Mouse (Mus musculus): Measurements from ENCODE around the gene Gbf1. TPM values are rescaled to one million over a fixed set of nuclear protein-coding genes. Genes with fewer than 3 reads are reported as not detected.

The Gbf1 gene
- polyA plus RNA-seq, 2 experiments from 2014 or later, result 23.8 to 33.5 TPM

DNA sequence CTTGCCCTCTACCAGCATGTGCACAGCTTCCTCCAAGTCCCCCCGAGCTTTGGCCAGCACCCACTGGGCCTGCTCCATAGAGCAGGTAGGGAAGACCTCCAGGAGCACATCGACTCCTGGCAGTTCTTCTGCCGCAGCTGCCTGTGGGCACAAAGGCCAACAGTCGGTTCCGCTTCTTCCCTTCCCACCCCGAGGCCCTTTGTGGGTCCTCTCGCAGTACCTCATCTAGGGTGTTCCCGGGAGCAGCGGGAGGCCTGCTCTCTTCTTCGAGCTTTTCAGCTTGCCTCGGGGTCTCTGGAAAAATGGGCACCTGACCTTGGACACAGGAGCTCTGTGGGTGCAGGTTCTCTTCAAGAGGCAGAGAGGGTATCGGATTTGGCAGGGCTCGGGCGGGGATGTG, 179.0 kb downstream of the Gbf1 start:
- no peak for ATAC-seq

DNA sequence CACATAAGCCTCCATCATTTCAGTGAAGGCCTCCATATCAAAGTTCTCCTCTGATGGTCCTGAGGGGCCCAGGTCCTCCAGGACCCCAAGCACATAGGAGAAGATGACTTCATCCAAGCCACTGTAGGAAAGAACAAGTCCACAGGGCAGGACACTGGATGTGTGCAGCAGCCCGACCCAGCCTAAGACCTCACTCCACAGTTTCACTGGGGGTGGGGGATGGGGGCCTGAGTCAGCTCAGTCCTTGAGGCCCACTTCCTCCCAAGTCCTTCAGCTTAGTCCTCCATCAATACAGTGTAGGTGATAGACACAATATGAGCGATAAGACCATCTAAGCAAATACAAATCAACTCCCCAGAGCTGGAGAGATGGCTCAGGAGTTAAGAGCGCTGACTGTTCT, 179.6 kb downstream of the Gbf1 start:
- no peak for ATAC-seq

DNA sequence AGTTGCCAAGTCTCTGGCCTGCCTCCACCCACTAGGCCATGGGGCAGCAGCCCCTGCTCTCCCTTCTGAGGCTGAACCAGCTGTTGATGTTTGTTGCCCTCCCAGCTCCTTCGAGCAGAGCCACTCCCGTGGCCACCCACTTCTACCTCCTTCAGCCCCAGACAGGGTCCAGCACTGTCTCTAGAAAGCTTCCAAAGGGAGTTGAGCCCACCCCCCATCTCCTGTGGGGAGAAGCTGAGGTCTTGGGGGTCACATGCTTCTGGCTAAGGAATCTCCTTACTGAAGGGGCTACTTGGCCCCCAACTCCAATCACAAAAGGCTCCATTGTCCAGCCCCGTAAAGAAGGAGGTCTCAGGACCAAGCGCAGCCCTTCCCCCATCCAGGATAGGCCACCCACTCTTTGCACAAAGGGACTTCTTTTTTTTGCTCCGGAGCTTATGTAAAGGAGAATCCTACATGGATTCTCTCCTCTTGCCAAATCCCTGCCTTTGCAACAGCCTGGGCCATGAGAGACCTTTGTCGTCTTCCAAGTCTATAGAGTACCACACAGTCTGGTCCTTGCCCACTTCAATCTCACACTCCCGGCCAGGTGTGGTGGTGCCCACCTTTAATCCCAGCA, 180.5 kb downstream of the Gbf1 start:
- ATAC-seq, result no peak

DNA sequence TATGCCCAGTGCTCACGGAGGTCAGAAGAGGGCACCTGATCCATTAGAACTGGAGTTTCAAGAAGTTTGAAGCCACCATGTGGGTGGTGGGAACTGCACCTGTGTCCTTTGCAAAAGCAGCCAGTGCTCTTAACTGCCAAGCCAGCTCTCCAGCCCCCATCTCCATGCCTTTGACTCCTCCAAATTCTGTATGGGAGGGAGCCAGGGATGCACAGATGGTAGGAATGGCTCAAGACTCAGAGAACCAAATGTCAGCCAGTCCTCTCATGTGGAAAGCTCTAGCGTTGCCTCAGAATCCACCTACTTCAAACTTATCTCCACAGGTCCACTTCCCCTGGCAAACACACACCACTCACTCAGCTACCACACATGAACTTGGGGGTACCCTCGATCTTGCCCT, 181.6 kb downstream of the Gbf1 start:
- no peak for ATAC-seq

Other genes starting within 250 kb of the Gbf1 start
- 10 to 100 TPM in 1 of 2 experiments, 1 to 10 TPM in 1; 9.1 to 12.8 TPM for gene Armh3, start 154.0 kb upstream of the Gbf1 start, polyA plus RNA-seq (2017; shearing (Covaris generic))
- 1 to 10 TPM; 2.6 to 4.7 TPM for gene Hps6, start 149.0 kb upstream of the Gbf1 start, polyA plus RNA-seq (2017; shearing (Covaris generic))
- 10 to 100 TPM; 20.3 to 20.4 TPM for gene Pprc1, start 107.6 kb upstream of the Gbf1 start, polyA plus RNA-seq (2017; shearing (Covaris generic))
- 10 to 100 TPM; 43.6 to 47.2 TPM for gene Ldb1, start 107.3 kb upstream of the Gbf1 start, polyA plus RNA-seq (2017; shearing (Covaris generic))
- gene Nolc1, start 76.6 kb upstream of the Gbf1 start, polyA plus RNA-seq (2017; shearing (Covaris generic)), result 10 to 100 TPM; 67.5 to 86.6 TPM
- gene Elovl3, start 20.6 kb upstream of the Gbf1 start, polyA plus RNA-seq (2017; shearing (Covaris generic)), result not detected
- not detected for gene Pitx3, start 4.2 kb upstream of the Gbf1 start, polyA plus RNA-seq (2017; shearing (Covaris generic))
- 10 to 100 TPM; 17.3 to 18.8 TPM for gene Nfkb2, start 151.8 kb downstream of the Gbf1 start, polyA plus RNA-seq (2017; shearing (Covaris generic))
- 1 to 10 TPM; 3.8 to 6.5 TPM for gene Psd, start 174.6 kb downstream of the Gbf1 start, polyA plus RNA-seq (2017; shearing (Covaris generic))
- gene Fbxl15, start 175.7 kb downstream of the Gbf1 start, polyA plus RNA-seq (2017; shearing (Covaris generic)), result 1 to 10 TPM; 5.1 TPM
- 10 to 100 TPM; 56.3 to 62.6 TPM for gene Cuedc2, start 186.2 kb downstream of the Gbf1 start, polyA plus RNA-seq (2017; shearing (Covaris generic))
- gene Mfsd13a, start 188.6 kb downstream of the Gbf1 start, polyA plus RNA-seq (2017; shearing (Covaris generic)), result 10 to 100 TPM in 1 of 2 experiments, 1 to 10 TPM in 1; 3.8 to 10.5 TPM
- gene 2310034G01Rik, start 197.8 kb downstream of the Gbf1 start, polyA plus RNA-seq (2017; shearing (Covaris generic)), result under 1 TPM in 1 of 2 experiments, not detected in 1; 0.23 TPM
- 100 to 1,000 TPM in 1 of 2 experiments, 10 to 100 TPM in 1; 92.4 to 111 TPM for gene Actr1a, start 243.2 kb downstream of the Gbf1 start, polyA plus RNA-seq (2017; shearing (Covaris generic))
- gene Sufu, start 244.4 kb downstream of the Gbf1 start, polyA plus RNA-seq (2017; shearing (Covaris generic)), result 10 to 100 TPM; 10.2 to 11.6 TPM